Mouse (Mus musculus): ENCODE measurements around the gene Dnaaf2.
"Not testable (repeated sequence)": the region's sequence is repeated elsewhere in the genome, so short reads cannot be mapped to it uniquely, and the experiment has no call there.

Dnaaf2 gene

DNA sequence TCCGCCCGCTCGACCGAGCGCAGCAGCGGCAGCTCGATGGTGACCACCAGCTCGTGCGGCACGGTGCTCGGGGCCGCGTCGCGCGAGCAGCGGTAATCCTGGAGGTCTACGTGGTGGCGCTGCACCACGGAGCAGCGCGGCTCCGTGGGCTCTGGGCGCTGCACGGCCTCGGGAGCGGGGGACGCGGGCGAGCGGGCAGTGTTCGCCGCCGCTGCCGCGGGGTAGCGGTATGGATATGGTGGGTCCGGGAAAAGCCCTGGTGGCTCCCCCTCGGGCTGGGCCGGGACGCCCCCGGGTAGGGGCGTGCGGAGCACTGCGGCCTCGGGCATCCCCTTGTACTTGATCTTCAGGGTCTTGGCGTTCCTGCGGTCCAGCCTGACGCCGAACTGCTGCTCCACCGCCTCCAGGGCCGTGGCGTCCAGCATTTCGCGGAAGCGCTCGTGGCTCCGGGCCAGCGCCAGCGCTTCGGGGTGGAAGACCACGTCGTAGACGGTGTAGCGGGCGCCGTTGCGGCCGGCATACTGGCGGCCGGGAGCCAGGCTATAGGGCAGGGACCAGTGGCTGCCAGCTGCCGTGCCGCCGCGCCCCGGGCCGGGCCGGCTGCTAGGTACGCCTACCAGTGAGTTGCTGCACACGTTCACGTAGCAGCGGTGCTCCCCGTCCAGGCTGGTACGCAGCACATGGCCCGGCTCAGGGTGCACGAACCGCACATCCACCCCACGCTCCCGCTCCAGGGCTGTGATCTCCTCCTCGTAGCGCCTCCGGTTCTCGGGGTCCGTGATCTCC, 658 bp downstream of the Dnaaf2 start:
- DNase-seq, result peak; percentile 54

DNA sequence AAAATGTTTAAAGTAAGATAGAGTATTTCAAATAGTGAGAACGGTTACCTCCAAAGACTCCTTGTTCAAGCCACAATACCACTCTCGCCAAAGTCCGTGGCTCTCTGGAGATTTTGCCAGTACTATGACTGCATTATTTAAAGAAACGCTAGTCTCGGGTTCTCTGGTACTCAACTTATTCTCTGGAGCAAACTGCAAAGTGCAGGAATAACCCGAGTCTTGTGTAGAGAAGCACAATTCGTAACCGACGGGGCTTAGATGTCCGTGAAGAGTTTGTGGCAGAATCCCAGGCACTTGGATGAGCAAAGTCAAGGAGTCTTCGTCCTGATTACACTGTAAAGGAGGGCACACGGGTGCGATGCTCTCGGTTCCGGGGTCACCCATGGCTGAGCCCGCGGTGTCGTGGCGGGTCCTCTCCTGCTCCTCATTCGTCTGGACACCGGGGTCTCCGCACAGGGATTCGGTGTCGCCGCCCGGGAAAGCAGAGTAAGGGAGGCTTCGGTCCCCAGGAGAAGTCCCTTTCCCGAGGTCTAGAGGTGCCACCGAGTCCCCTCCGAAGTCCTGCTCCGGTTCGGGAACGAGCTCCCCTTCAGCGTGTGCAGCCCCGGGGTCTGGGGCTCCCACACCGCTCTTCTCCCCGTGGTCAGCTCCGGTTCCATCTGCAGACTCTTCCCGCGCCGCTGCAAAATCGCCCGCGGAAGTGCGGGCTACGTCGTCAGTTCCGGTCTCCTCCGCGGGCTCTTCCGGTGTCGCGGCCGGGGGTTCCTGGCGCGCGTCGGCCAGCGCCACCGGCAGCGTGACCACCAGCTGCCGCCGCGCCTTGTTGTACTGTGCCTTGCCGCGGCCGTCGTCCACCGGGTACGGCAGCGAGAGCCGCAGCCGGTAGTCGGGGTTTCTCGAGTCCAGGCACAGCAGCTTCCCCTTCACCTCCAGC, 1.5 kb downstream of the Dnaaf2 start, which contains the start of gene Gm49383:
Gm49383 (minus strand) TSS at position 661 of the 934 bp plus-strand sequence.
- peak; percentile 67 for DNase-seq

DNA sequence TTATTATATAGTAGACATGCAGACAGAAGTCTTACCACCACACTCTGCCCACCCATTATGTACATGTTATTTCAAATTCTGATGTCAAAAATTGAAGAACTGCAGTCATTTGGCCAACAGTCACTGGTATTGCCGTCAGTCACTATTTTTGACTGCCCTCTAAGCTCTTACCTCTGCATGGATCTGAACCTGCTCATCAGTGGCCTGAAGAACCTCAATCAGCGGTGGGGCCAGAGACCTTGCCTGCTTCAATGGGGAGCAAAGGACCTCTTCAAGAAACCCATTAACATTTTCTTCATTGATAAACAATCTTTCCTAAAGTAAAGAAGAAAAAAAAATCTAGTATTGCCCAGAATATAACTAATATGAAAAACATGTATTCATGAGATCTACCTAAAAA, 5.6 kb downstream of the Dnaaf2 start:
- no peak for DNase-seq

DNA sequence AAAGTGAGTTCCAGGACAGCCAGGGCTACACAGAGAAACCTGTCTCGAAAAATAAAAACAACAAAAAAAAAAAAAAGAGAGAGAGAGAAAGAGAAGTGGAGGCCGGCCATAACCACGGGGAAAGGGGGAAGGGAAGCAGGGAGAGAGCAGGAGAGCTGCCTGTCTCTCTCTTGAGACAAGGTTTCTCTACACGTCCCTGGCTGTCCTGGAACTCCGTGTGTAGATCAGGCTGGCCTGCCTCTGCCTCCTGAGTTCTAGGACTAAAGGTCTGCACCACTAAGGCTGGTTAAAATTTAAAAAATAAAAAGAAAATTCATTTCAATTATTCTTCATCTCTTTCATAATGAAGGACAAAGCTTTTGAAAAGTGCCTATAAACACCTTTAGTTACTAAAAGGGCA, 6.8 kb downstream of the Dnaaf2 start:
- no peak for DNase-seq

DNA sequence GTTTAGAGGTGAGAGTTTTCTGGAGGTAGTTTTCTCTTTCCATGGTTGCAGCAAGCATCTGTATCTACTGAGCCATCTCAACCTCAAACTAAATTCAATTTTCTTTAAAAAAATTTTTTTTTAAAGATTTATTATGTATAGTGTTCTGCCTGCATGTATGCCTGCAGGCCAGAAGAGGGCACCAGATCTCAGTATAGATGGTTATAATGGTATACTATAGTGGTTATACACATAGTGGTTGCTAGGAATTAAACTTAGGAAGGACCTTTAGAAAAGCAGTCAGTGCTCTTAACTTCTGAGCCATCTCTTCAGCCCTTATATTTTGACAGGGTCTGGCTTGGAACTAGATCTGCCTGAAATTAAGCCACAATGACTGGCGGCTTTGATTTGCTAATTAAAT, 7.7 kb downstream of the Dnaaf2 start:
- peak; percentile 19 for DNase-seq

DNA sequence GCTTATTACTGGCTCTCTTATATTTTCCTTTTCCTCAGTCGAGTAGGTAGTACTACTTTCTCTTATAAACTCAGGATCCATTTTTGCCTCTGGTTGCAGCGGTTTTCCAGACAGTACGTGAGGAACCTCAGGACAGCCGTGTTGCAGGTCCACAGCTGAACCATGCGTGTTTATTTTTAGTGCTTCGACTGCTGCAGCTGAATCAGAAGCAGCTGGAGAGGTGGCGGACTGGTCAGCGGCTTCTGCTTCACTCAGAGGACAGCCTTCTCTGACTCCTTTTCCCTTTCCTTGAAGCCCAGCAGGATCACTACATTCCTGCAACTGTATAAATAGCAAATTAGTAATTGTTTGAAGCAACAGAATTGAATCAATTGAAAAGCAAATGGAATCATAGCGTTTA, 8.2 kb downstream of the Dnaaf2 start:
- DNase-seq, result no peak

DNA sequence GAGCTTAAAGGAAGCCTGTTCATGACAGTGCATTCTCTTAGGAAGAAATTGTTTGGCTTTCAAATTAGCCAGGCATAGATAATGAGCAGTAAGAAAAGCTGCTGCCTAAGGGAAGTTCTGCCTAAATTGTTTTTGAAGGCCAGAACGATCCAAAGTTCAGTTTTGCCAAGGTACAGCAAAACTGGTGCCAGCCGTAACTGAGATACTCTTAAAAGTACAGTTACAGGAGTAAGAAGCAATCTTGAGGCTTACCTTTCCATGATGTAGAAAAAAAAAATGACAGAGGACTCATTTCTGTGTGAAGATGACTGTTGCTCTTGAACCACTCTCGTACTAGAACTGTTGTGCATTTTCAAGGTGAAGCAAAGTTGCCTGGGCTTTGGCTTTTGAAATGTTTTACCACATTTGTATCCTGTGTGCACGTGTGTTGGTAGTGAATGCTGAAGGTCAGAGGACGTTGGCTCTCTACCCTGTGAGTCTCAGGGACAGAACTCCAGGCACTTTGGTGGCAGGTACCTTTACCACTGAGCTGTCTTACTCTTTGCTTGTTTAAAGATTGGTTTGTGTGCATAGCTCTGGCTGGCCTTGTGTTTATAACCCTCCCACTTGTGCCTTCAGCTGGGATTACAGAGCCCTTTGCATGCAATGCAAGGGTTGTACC, 11.3 kb downstream of the Dnaaf2 start:
- DNase-seq, result no peak

DNA sequence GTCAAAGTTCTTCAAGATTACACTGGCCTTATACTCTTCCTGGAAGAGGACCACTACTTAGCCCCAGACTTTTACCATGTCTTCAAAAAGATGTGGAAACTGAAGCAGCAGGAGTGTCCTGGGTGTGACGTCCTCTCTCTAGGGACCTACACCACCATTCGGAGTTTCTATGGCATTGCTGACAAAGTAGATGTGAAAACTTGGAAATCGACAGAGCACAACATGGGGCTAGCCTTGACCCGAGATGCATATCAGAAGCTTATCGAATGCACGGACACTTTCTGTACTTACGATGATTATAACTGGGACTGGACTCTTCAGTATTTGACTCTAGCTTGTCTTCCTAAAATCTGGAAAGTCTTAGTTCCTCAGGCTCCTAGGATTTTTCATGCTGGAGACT, 12.9 kb downstream of the Dnaaf2 start:
- no peak for DNase-seq

DNA sequence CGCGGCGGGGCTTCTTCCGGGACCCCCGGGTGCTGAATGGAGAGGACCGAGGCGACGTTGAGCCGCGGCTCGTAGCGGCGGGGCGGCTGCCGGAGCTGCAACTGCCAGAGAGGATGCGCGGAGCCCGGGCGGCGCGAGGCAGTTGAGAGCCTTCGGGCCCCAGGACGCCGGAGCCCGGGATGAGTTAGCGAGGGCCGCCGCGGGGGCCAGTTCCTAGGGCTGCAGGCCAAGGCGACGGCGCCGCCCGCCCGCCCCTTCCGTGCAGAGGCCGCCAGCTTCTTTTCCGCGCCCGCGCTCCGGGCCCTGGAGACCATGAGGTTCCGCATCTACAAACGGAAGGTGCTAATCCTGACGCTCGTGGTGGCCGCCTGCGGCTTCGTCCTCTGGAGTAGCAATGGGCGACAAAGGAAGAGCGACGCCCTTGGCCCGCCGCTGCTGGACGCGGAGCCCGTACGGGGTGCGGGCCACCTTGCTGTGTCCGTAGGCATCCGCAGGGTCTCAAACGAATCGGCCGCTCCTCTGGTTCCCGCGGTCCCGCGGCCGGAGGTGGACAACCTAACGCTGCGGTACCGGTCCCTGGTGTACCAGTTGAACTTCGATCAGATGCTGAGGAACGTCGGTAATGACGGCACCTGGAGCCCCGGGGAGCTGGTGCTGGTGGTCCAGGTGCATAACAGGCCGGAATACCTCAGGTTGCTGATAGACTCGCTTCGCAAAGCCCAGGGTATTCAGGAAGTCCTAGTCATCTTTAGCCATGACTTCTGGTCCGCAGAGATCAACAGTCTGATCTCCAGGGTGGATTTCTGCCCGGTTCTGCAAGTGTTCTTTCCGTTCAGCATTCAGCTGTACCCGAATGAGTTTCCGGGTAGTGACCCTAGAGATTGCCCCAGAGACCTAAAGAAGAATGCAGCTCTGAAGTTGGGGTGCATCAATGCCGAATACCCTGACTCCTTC, 13.6 kb downstream of the Dnaaf2 start:
- DNase-seq, result no peak

DNA sequence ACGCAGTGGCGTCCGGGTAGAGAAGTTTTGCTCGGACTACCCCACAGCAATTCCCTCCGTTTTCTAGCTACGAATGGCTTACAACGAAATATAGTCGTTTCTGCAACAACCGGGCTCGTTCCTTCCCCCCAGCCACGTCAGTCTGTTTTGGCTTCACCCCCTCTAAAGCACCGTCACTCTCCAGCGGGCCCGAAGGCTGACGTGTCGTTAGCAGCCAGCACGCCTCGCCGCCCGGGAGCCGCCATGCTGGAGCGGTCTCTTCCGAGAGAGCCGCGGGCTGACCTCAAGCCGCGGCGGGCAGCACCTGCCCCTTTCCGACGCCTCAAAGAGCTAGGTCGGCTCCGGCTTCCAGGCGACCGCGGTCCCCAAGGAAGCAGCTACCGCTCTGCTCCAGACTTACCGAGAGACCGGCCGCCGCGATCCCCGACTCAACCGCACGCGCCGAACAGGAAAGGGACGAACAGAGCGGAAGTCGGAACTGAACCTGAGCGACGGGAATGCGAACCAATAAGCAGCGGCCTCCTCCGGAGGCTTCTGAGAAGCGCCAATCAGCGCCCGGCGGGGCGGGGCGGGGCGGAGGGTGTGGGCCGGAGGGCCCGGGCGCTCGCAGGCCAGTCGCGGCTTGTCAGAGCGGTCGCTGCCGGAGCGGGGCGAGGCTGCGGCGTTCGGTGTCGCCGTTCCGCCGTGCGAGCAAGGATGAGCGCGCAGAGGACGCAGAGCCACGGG, 14.5 kb downstream of the Dnaaf2 start, which contains the start of the genes Rpl36al and Mgat2:
Rpl36al (minus strand) TSS at position 501 of the 726 bp plus-strand sequence.
Mgat2 (plus strand) TSS at position 575 of the 726 bp plus-strand sequence.
- peak; percentile 99 for DNase-seq

DNA sequence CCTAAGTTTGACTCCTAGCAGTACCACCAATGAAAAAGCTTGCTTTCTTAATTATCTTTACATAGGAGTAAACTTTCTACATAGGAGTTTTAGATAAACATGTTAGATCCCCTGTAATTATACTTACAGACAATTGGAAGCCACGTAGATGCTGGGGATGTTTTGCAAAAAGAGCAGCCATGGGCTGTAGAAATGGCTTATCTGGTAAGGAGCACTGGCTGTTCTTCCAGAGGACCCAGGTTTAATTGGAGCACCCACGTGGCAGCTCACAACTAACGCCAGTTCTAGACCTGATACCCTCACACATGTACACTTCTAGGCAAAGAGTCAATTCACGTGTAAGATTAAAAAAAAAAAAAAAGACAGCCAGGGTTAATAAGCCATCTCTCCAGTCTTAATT, 16.4 kb downstream of the Dnaaf2 start:
- DNase-seq, result no peak

DNA sequence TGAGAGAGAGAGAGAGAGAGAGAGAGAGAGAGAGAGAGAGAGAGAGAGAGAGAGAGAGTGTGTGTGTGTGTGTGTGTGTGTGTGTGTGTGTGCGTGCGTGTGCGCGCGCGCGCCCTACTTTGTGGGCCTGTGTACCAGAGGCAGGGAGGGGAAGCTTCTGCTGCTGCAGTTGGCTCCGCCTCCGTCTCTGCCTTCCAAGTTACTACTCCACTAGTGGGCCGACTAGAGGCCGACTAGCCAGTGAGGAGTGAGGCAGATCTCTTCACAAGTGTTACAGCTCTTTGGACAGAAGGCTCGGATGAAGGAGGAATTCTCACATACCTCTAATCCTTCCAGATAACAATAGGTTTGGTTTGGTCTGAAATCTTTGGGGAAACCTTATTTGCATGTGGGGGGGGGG, 18.9 kb downstream of the Dnaaf2 start:
- no peak for DNase-seq

DNA sequence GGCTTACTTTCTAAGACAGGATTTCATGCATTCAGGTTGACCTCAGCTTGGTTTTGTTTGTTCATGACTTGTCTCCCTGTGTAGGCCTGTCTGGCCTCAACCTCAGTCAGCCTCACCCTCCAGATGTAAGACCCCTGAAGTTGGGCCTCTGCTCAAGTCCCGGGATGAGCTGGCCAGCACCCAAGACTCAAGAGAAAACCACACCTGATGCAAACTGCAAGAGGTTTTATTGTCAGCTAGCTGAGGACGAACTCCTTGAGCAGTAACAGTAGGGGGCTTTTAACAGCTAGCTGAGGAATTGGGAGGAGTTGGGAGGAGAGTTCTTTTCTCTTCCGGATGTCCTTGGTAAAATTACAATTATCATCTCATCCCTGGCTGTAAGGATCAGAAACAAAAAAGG, 20.7 kb downstream of the Dnaaf2 start:
- DNase-seq, result no peak

DNA sequence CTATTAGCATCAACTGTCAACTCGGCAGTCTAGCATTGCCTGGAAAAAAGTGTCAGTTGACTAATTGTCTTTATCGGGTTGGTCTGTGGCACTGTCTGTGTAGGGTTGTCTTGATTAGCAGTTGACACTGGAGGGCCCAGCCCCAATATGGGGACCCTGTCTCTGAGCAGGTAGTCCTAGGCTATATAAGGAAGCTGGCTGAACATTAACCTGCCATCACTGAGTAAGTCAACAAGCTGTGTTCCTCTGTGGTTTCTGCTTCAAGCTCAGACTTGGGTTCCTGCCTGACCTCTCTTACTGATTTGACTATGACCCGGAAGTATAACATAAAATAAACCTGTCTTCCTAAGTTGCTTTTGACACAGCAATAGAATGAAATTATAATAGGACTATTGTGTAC, 22.3 kb downstream of the Dnaaf2 start:
- DNase-seq, result no peak

DNA sequence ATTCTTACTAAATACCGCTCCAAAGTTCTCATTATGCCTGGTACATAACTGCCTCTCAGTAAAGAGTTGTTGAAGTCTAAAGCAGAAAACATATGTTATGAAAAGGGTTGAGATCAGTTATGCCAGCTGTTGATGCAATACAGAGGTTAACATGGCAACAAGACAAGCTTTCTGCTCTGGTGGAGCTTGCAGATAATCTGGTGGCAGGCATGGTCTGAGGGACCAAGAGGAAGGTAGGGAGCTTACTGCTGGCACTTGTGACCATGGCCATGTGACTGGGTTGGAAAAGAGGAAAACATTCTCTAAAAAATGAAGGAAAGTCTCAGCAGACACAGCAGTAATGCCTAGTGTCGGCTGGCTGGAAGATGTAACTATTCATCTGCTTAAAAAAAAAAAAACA, 26.9 kb downstream of the Dnaaf2 start:
- no peak for DNase-seq

DNA sequence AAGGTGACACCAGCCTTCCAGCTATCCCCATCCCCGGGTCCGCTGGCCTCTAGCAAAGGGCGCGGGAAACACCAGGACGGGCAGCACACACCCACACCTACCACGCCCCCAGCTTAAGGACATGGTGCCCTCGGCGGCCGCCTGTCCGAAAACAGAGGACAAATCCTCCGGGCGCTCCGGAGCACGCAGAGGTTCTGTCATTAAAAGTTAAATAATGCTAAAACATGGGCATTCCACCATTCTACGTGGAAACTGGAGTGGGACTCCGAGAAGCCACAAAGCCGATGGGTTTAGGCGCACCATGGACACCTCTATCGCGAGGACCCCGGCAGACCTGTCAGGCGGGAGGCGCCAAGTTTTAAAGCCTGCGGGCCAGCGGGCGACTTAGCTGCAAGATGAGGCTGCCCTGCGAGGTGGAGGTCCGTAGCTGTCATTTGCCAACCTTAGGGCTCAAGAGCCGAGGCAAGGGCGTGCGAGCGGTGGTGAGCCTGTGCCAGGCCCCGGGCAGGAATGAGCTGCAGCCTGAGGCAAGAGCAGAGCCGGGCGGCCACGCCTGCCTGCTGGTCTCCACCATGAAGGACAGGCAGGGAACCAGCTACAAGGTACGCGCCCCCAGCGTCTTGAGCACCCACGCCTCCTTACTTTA, 29.6 kb downstream of the Dnaaf2 start, which contains the start of gene Lrr1:
Lrr1 (plus strand) TSS at position 354 of the 646 bp plus-strand sequence.
- DNase-seq, result peak; percentile 86

DNA sequence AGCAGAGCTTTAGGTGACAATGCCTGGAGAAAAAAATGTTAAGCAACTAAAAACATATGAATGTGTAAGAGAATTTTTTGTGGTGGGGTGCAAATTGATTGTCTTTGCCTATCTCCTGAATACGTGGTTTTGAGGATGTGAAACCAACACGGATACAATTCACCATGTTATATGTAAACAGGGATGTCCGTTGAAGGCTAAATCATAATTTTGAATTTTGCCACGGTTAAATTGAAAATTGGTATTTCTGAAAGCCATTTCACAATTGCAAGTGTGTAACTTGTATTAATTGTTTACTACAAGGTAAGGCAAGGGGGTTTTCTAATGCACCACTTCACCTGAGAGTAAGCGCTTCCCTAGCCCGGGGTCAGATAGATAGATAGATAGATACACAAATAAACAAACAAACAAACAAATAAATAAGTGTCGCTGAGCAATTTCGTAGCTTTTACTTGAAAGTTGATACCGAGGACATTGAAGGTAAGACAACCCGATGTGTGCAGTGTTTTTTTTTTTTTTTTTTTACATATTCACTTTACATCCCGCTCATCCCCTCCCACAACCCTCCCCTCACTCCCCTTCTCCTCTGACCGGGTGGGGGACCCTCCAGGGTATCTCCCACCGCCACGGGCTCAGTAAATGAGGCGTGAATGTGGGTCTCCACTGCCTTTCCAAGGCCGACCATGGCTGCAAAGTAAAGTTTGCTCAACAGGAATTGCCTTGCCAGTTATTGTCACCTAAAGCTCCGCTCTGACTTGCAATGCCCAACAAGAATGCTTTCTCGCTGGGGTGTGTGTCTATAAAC, 30.4 kb downstream of the Dnaaf2 start:
- no peak for DNase-seq

DNA sequence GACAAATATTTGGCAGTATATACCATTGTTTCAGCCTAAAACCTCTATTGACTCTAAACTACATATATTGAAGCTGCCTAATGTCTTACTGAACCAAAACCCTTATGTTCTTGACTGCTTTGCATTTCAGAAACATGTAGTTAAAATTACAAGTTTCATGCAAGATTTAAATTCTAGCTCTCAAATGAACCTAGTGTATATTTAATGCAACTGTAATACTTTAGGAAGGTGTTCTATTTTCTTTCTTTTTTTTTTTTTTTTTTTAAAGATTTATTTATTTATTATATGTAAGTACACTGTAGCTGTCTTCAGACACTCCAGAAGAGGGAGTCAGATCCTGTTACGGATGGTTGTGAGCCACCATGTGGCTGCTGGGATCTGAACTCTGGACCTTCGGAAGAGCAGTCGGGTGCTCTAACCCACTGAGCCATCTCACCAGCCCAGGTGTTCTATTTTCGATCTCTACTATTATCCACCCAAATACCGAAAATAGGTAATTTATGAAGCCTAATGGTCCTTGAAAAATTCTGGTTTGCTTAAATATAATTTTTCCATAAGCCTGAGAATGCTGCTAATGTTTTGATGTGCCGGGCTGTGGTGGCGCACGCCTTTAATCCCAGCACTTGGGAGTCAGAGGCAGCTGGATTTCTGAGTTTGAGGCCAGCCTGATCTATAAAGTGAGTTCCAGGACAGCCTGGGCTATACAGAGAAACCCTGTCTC, 31.2 kb downstream of the Dnaaf2 start:
- not testable (repeated sequence) for DNase-seq

DNA sequence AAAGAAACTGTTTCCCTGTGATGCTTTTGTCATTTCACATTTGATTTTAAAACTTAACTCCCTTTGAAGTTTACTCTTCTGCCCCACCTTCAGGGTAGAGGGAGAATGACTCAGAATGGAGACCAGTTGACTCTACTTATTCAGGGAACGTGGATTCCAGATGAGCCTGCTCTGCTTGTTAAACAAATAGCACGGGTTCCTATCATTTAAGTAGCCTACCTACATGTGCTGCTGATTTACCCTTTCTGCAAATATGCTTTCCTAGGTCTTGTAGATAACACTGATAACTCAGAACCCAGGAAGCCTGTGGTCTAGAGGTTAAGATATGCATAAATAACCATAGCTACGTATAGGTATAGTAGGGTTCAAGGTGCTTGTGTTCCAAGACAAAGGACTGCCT, 33.3 kb downstream of the Dnaaf2 start:
- DNase-seq, result no peak

Data from thymus, postnatal 14 days (tissue).